Comparison of ENCODE assay signal across 8 mouse cellular contexts in the genomic region with DNA sequence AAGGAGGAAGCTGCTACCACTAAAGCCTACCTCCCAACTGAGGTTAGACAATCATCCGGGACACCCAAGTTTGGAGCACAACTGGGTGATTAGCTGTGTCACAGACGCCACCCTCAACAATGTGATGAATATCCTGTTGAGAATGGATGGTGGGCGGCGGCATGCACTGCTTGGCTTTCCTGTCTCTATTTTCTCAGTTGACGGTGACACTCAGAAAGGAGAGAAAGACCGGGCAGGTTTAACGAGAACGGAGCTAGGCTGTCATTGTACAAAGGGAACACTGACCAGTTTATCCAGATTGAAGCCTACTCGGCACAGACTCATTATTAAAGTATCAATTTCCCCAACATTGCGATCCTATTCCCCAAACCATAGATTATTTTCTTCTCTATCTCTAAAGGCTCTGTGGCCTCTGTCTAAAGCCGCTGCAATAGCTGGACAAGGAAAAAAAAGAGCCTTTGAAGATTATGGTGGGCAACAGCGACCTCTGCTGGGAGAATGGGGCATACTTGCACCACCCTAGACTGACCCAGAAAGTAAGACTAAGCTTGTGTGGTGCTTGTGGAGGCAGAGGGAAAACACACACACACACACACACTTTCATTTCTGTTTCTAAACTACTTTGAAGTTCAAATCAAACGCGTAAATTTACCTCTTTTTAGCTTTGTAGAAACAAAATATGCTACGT. TPM values are rescaled to one million over a fixed set of nuclear protein-coding genes. Genes with fewer than 3 reads are reported as not detected.
A peak's percentile ranks its signal among the peaks of the same experiment; 100 is the strongest.
DNase-seq lines count a peak whose midpoint lies in the region; ATAC-seq and TF ChIP-seq lines count a peak whose summit lies in the region.

No protein-coding gene starts in this region.

- no peaks in the 10 kb centered on the region for H3K36me3 ChIP-seq in hindbrain, postnatal 0 days (ENCODE audit: insufficient read depth, low read length)

- no peaks in the 10 kb centered on the region for H3K27me3 ChIP-seq in hindbrain, postnatal 0 days (ENCODE audit: insufficient read depth, low read length)

- peak; percentile 85 for ATAC-seq in common myeloid progenitor, adult 5-6 weeks (replicated peaks; ENCODE audit: low read depth, poor library complexity, severe bottlenecking)
- ATAC-seq in hindbrain, postnatal 0 days = peak; percentile 82
- ATAC-seq in megakaryocyte, adult 5-6 weeks (ENCODE audit: poor library complexity, severe bottlenecking) = peak; percentile 51; the same call in 1 of the 2 replicates
- no peak for ATAC-seq in erythroid progenitor cell, adult 5-6 weeks (replicated peaks; ENCODE audit: low FRiP score, poor library complexity, severe bottlenecking)

- TF ChIP-seq CTCF in hindbrain, postnatal 0 days (IDR thresholded peaks at IDR 0.05; ENCODE audit: low read depth) = peak; percentile 94
- peak; percentile 90 for TF ChIP-seq CTCF in left cerebral cortex, adult 2 months (IDR thresholded peaks at IDR 0.05)

- peak; percentile 94 for DNase-seq in adipocyte (ENCODE audit: low spot score)
- peak; percentile 87 for DNase-seq in gastrocnemius, postnatal 10 days
- peak; percentile 86 for DNase-seq in hindbrain, postnatal 0 days (ENCODE audit: low spot score)
- peak; percentile 65 to 87 for DNase-seq in left cerebral cortex, adult 2 months (ENCODE audit: extremely low spot score in 1 of 2, low spot score in 2 of 2)
- peak; percentile 85 to 86 for DNase-seq in right cerebral cortex, adult 2 months (ENCODE audit: low spot score in 2 of 2)

- intact Hi-C loops in left cerebral cortex, adult 2 months (cut with DNase I) = loop anchor here (1.0 to 10.0 kb wide), 2 partner anchors 192 to 496 kb away; no protein-coding TSS in a partner anchor

- no peak overlapping the region for H3K27ac ChIP-seq in hindbrain, postnatal 0 days
- H3K27ac ChIP-seq in left cerebral cortex, adult 2 months = no peak overlapping the region

- no peak overlapping the region for H3K4me3 ChIP-seq in hindbrain, postnatal 0 days (ENCODE audit: low read length)
- H3K4me3 ChIP-seq in left cerebral cortex, adult 2 months = peak overlapping the region; percentile 13; the same call in 1 of the 2 replicates

- no peaks in the 10 kb centered on the region for H3K9me3 ChIP-seq in hindbrain, postnatal 0 days (ENCODE audit: low read length)

- H3K4me2 ChIP-seq in hindbrain, postnatal 0 days (ENCODE audit: low read depth, low read length) = peak overlapping the region; percentile 29

- WGBS in hindbrain, postnatal 0 days = 47% methylated on average over 15 of the region's 15 CpGs

- H3K4me1 ChIP-seq in hindbrain, postnatal 0 days (ENCODE audit: insufficient read depth, low read length) = no peaks in the 10 kb centered on the region

- no peak overlapping the region for H3K9ac ChIP-seq in hindbrain, postnatal 0 days (replicated peaks; ENCODE audit: low read length)

RNA-seq across cellular contexts. Expression of a gene that starts 29.0 kb away (rescaled TPM):
- total RNA-seq in common myeloid progenitor, adult 5-6 weeks (2017) = 0.46 TPM in 1 of 2 replicates, not detected in the other
- total RNA-seq in gastrocnemius, postnatal 10 days (2021) = 1 to 10 TPM; 1.2 to 1.4 TPM
- total RNA-seq in hindbrain, postnatal 0 days (2014; rRNA removed) = 0.25 and 0.42 TPM in 2 replicates
- polyA plus RNA-seq in hindbrain, postnatal 0 days (2015; fragmentation: Nextera tagmentation; extraction: Ambion mirVana) = 0.33 and 0.47 TPM in 2 replicates
- under 1 TPM in 1 of 2 experiments, not detected in 1; 0.11 TPM for total RNA-seq in left cerebral cortex, adult 2 months (2021)
- total RNA-seq in megakaryocyte, adult 5-6 weeks (2015) = 0.16 TPM in 1 of 2 replicates, not detected in the other
- total RNA-seq in megakaryocyte, adult 5-6 weeks (2017) = not detected in 2 replicates
- not detected in 2 replicates for total RNA-seq in erythroid progenitor cell, adult 5-6 weeks (2015; ENCODE audit: low replicate concordance)
- total RNA-seq in erythroid progenitor cell, adult 5-6 weeks (2017; ENCODE audit: low replicate concordance) = 0.51 TPM in 1 of 2 replicates, not detected in the other
